Mouse (Mus musculus) heart, embryonic 15.5 days (tissue): Measurements from ENCODE around the gene Ezr. TPM values are rescaled to one million over a fixed set of nuclear protein-coding genes. Genes with fewer than 3 reads are reported as not detected.

Experiments
- ATAC-seq: fragments of 200-750 bp; cut with Nextera tagmentation; replicated peaks from 2 replicates; pipeline ENCODE4 v1.8.0; 2017; ENCODE audit warnings: low read depth, moderate TSS enrichment; ENCODE audit not compliant: insufficient number of reproducible peaks, insufficient read depth, low FRiP score
- H3K27ac ChIP-seq: fragments of 300-500 bp; sonication (generic); 2 replicates; pipeline ENCODE4 v1.5.1; 2015; ENCODE audit warnings: mild to moderate bottlenecking, inconsistent platforms
- H3K27me3 ChIP-seq: fragments of 300-500 bp; sonication (generic); 2 replicates; pipeline ENCODE4 v1.6.1; 2015; ENCODE audit warnings: inconsistent platforms
- H3K36me3 ChIP-seq: fragments of 300-500 bp; sonication (generic); 2 replicates; pipeline ENCODE4 v1.6.1; 2015; ENCODE audit warnings: mild to moderate bottlenecking, inconsistent platforms
- H3K4me1 ChIP-seq: fragments of 300-500 bp; sonication (generic); replicated peaks from 2 replicates; pipeline ENCODE4 v1.6.1; 2015; ENCODE audit warnings: inconsistent platforms
- H3K4me2 ChIP-seq: fragments of 300-500 bp; sonication (generic); 2 replicates; pipeline ENCODE4 v1.6.1; 2015; ENCODE audit warnings: inconsistent platforms, mild to moderate bottlenecking, moderate library complexity
- H3K4me3 ChIP-seq: fragments of 300-500 bp; sonication (generic); 2 replicates; pipeline ENCODE4 v1.5.1; 2015; ENCODE audit warnings: mild to moderate bottlenecking, inconsistent platforms
- H3K9ac ChIP-seq: fragments of 300-500 bp; sonication (generic); 2 replicates; pipeline ENCODE4 v1.6.1; 2015; ENCODE audit warnings: mild to moderate bottlenecking, inconsistent platforms
- H3K9me3 ChIP-seq: fragments of 300-500 bp; sonication (generic); replicated peaks from 2 replicates; pipeline ENCODE4 v1.6.1; 2016; ENCODE audit warnings: inconsistent platforms
- WGBS: fragments of 180-500 bp; shearing (Covaris S2); methylation state at CpG from one replicate; pipeline ENCODE4 v1.1.7; 2015; ENCODE audit warnings: mixed read lengths; 5-methylcytosine and 5-hydroxymethylcytosine counted together
- polyA plus RNA-seq: library from polyadenylated mRNA; unstranded; fragments of >200 nt; fragmentation: Nextera tagmentation; extraction: Ambion mirVana; gene quantifications from 2 replicates; pipeline ENCODE4 v1.2.1, GENCODE M21; 2015

The Ezr gene
- polyA plus RNA-seq, 1 experiment from 2014 or later: 109 TPM

DNA sequence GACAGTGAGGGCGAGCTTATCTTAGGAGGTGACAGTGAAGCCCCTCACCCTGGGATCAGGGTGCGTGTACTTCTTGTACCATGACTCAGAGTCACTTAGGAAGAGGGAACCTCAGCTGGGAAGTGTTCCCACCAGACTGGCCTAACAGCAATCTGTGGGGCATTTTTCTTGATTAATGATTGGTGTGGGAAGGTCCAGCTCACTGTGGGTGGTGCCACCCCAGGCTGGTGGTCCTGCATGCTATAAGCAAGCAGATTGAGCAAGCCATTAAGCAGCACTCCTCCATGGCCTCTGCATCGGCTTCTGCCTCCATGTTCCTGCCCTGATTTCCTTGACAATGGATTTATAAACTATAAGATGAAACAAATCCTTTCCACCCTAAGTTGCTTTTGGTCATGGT is 26.7 kb upstream of the Ezr start:
- Histone ChIP-seq H3K4me3 (no peak overlapping the region), H3K36me3 (no peaks in the 10 kb centered on the region), H3K27ac (no peak overlapping the region), H3K4me1 (peaks cover 11% of the 10 kb centered on the region), H3K27me3 (no peaks in the 10 kb centered on the region), H3K9ac (no peak overlapping the region), H3K9me3 (no peaks in the 10 kb centered on the region), H3K4me2 (no peak overlapping the region)
- no peak for ATAC-seq
- 69% methylated on average over 3 of the region's 3 CpGs for WGBS

DNA sequence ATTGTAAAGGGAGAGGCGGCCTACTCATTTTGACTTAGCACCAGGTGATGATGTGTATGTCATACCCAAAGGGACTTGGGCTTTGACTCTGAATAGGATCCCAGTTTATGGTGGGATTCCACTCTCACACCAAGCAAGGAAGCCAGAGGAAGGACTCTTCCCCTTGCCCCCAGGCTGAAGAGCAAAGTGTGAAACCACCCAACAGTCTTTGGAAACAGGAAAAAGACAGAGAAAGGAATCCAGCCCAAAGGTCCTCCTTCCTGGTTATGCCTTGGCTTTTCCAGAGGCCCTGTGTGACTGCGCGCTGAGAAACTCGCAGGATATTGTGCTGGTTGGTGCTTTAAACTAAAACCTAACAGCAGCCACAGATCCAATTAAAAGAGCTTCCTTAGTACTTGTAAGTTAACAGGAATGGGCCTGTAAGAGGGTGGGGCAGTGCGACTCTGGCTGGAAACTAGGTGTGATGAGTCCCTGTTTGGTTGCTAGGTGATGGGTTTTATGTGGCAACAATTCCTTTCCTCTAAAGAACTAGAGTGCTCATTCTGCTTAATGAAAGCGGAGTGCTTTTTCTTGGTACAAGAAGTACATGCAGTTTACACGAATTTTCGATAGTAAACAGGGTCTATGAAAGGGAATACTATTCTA is 26.1 kb upstream of the Ezr start:
- Histone ChIP-seq H3K36me3 (no peaks in the 10 kb centered on the region), H3K9ac (no peak overlapping the region), H3K27ac (no peak overlapping the region), H3K9me3 (no peaks in the 10 kb centered on the region), H3K4me2 (no peak overlapping the region), H3K4me1 (peaks cover 11% of the 10 kb centered on the region), H3K4me3 (no peak overlapping the region), H3K27me3 (no peaks in the 10 kb centered on the region)
- no peak for ATAC-seq
- WGBS: 77% methylated on average over 8 of the region's 8 CpGs

DNA sequence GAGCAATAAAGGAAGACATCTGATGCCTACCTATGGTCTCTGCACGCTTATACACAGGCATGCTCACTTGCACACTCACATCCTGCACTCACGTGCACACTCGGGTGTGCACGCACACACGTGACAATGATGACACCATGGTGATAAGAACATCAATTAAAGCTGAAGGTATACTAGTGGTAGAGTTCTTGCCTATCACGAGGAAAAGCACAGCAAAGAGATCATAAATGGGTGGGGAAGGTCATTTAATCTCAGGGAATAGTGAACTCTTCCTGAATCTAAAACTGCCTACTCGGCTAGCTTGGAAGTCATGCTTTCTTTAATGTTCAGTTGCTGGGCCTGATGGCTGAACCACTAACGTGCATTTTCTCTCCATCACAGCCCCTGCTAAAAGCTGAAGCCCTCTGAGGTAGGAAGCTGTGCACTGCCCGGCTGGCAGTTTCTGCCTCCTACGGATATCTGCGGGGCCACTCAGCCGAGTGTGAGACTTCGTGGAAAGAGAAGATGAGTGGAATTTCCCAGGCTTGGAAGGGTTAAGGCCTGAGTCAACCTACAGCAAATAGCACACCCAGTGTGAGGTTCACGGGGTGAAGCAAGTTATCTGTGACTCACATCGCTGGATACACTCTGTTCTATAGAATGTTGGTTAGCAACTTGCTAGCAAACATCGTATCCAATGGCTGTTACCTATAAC is 25.4 kb upstream of the Ezr start:
- H3K4me3 ChIP-seq: no peak overlapping the region
- peaks cover 11% of the 10 kb centered on the region for H3K4me1 ChIP-seq
- no peak overlapping the region for H3K27ac ChIP-seq
- H3K4me2 ChIP-seq: no peak overlapping the region
- WGBS: 75% methylated on average over 16 of the region's 16 CpGs
- no peak for ATAC-seq
- H3K27me3 ChIP-seq: no peaks in the 10 kb centered on the region
- no peaks in the 10 kb centered on the region for H3K36me3 ChIP-seq
- no peaks in the 10 kb centered on the region for H3K9me3 ChIP-seq
- no peak overlapping the region for H3K9ac ChIP-seq

DNA sequence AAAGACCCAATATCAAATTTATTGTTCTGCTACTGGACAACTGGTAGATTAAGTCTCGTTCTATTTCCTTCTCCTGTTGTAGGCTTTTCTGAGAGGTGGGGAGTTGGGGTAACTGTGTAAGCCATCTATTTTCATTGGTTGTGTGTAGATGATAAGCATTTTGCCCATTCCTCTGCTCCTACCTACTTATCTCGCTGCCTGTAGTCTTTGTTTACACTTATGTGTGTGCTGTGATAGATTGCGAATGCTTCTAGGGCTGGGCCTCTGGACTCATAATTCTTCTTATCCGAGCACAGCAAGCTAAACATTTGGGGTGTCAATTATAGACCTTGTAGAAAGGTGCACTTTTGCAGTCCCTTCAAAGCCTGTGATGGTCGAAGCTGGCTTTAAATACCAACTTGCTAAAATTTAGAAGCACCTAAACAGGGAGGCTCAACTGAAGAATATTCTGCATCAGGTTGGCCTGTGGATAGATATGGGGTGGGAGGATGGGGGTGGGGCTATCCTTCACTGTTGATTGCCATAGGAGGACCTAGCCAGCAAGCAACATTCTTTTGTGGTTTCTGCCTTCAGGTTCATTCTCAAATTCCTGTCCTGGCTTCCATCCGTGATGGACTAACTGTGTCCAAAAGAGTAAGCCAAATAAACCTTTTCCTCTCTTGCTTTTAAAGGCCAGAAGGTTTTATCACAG is 22.4 kb upstream of the Ezr start:
- Histone ChIP-seq H3K27ac (no peak overlapping the region), H3K9ac (no peak overlapping the region), H3K4me1 (no peaks in the 10 kb centered on the region), H3K4me2 (no peak overlapping the region), H3K4me3 (no peak overlapping the region), H3K9me3 (no peaks in the 10 kb centered on the region; the same call in 1 of the 2 replicates), H3K27me3 (no peaks in the 10 kb centered on the region), H3K36me3 (no peaks in the 10 kb centered on the region)
- no peak for ATAC-seq
- WGBS: 42% methylated on average over 6 of the region's 6 CpGs

DNA sequence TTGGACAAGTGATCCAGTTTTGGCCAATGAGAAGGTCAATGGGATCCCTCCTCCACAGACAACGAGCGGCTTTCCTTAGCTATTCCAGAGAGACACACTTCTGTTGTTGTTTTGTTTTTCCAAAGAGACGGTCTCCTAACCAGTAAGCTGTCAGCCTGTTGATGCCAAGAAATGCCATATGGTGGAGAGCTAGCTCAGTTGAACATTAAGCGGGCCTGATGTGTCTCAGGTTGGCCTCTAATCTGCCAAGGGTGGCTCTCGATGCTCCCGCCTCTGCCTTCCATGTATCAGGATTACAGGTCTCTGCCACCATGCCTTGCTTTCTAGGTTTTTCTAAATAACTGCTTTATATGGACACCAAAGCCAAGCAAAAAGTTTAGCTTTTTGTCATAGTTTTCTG is 21.5 kb upstream of the Ezr start:
- whole genome bisulfite sequencing: 85% methylated on average over 6 of the region's 6 CpGs
- H3K27ac ChIP-seq: no peak overlapping the region
- no peak overlapping the region for H3K4me3 ChIP-seq
- H3K9me3 ChIP-seq: no peaks in the 10 kb centered on the region; the same call in 1 of the 2 replicates
- no peak for ATAC-seq
- no peaks in the 10 kb centered on the region for H3K27me3 ChIP-seq
- no peak overlapping the region for H3K4me2 ChIP-seq
- H3K36me3 ChIP-seq: no peaks in the 10 kb centered on the region
- no peak overlapping the region for H3K9ac ChIP-seq
- H3K4me1 ChIP-seq: no peaks in the 10 kb centered on the region

DNA sequence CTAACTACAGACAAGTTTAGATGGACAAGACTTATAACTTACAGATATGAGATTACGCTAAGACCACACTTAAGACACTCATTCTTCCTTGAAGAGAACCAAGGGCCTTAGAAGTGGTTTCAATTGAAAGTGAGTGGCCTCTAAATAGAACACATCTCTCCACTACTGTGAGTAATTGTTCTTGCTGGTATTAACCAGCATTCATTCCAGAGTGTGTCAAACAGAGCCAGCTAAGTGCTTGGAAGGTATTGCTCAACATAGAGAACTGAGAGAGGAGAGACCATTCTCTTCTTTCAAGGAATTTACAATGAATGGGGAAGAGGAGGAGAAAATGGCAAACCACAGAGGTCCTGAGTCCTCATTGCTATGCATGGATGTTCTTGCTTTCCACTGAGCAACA is 21.0 kb upstream of the Ezr start:
- H3K9ac ChIP-seq: no peak overlapping the region
- H3K4me3 ChIP-seq: no peak overlapping the region
- H3K27ac ChIP-seq: no peak overlapping the region
- no peak overlapping the region for H3K4me2 ChIP-seq
- H3K4me1 ChIP-seq: no peaks in the 10 kb centered on the region
- no peaks in the 10 kb centered on the region for H3K36me3 ChIP-seq
- WGBS: 84% methylated on average over 1 of the region's 1 CpGs
- no peak for ATAC-seq
- no peaks in the 10 kb centered on the region for H3K27me3 ChIP-seq
- H3K9me3 ChIP-seq: no peaks in the 10 kb centered on the region; the same call in 1 of the 2 replicates

DNA sequence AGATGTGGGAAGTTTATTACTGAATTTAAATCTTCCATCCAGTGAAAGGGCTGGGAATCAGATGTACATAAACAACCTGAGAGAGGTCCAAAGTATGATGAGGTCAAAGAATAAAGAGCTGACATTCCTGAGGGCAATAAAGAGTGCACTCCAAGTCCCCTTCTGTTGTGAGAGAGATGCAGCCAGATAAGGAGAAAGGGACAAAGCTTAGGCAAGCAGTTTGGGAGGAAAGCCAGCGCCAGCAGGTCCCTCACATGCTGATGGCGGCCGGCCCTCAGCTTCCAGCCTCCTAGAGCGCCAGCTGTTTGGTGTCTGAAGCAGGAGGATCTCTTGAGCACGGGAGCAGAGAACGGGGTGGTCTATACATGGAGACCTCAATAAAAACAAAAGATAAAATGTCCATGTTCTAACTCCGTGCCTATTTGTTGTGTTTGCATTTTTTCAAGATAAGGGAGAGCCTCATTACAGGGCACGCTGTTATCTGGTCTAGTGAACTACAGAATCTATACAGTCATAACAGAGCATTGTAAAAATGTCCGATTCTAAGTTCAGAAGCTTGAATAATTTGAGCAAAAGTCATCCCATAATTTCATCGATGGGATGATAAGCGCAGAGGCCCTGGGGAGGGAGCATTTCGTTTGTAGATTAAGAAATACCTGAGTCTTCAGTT is 15.9 kb upstream of the Ezr start:
- H3K4me1 ChIP-seq: peaks cover 6% of the 10 kb centered on the region; the same call in 1 of the 2 replicates
- ATAC-seq: no peak
- no peaks in the 10 kb centered on the region for H3K36me3 ChIP-seq
- H3K27me3 ChIP-seq: no peaks in the 10 kb centered on the region
- H3K4me2 ChIP-seq: no peak overlapping the region
- WGBS: 69% methylated on average over 12 of the region's 12 CpGs
- no peak overlapping the region for H3K9ac ChIP-seq
- H3K27ac ChIP-seq: no peak overlapping the region
- no peak overlapping the region for H3K4me3 ChIP-seq
- H3K9me3 ChIP-seq: no peaks in the 10 kb centered on the region; the same call in 1 of the 2 replicates

DNA sequence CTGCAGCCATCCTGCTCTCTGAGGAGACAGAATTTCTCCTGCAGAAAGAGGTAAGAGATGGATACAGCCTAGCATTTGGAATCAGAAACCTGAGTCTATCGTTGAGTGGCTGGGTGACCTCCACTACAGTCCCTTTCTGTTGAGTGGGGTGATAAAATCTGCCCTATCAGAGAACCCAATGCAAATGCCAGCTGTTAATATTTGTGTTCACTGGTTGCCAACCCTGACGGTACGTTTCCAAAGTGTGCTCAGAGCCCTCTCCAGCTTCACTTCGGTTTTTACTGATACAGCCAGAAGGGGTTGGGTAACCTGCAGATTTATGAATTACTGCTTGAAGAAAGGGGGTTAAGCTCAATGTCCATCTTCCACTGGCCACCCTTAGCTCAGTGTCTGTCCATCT is 14.9 kb upstream of the Ezr start:
- 49% methylated on average over 4 of the region's 4 CpGs for WGBS
- no peaks in the 10 kb centered on the region for H3K27me3 ChIP-seq
- peaks cover 6% of the 10 kb centered on the region; the same call in 1 of the 2 replicates for H3K4me1 ChIP-seq
- ATAC-seq: no peak
- no peaks in the 10 kb centered on the region for H3K36me3 ChIP-seq
- no peak overlapping the region for H3K9ac ChIP-seq
- no peak overlapping the region for H3K4me3 ChIP-seq
- no peak overlapping the region for H3K27ac ChIP-seq
- no peaks in the 10 kb centered on the region; the same call in 1 of the 2 replicates for H3K9me3 ChIP-seq
- H3K4me2 ChIP-seq: no peak overlapping the region

DNA sequence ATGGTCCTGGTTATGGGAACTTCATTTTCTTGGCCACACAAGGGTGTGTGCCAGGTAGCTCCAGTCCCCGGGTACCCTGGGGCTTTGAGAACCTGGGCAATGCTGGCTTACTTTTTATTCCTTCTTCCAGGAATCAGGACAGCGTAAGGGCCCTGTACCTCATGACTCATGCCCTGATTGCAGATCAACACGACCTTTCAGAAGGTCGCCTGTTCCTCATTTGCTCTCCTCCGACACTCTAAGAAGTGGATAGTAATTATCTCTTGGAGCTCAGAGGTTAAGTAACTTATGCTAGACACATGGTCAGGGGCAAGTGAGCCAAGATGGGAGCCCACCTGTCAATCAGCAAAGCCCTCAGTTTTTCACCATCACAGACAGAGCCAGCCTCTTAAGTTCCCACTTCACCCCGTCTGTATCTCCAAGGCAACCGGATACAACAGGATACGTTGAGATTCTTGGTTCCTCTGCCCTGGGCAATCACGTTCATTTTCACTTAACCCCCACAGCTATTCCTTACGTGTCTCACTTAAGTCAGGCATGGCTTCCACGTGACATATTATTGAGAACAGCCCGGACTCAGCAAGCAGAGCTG is 11.7 kb upstream of the Ezr start:
- ATAC-seq: no peak
- no peak overlapping the region for H3K4me3 ChIP-seq
- 44% methylated on average over 12 of the region's 12 CpGs for WGBS

DNA sequence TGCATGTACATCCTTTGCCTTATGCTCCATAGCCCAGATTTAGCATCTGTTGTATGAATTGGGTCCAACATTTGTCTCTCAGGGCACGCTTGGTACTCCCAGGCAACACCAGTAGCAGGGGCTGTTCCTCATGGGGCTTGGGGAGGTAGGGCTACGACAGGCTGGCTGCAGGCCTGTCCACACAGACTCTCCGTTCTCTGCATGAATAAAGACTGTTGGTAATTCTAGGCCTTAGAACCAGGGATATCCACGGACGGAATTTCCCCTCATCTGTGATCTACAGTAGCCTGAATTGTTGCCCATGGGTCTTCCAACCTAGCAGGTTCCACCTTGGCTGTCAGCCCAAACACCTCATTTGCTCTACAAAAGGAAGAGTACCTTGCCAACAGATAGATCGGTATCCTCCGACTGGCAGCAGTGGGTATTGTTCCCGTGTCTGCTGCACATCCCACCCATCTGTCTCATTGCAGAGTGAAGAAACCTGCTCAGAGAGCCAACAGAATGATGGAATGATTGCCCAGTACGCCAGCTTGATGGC is 7.1 kb upstream of the Ezr start:
- no peaks in the 10 kb centered on the region for H3K36me3 ChIP-seq
- no peaks in the 10 kb centered on the region for H3K9me3 ChIP-seq
- no peak overlapping the region for H3K4me3 ChIP-seq
- H3K4me2 ChIP-seq: no peak overlapping the region
- no peak for ATAC-seq
- H3K9ac ChIP-seq: no peak overlapping the region
- WGBS: 84% methylated on average over 9 of the region's 9 CpGs
- no peaks in the 10 kb centered on the region for H3K27me3 ChIP-seq
- no peak overlapping the region for H3K27ac ChIP-seq
- H3K4me1 ChIP-seq: peaks cover 5% of the 10 kb centered on the region; the same call in 1 of the 2 replicates

More for the DNA sequence above, 11.7 kb upstream of the Ezr start:
- no peak overlapping the region for H3K9ac ChIP-seq
- H3K4me1 ChIP-seq: peaks cover 6% of the 10 kb centered on the region; the same call in 1 of the 2 replicates
- H3K27me3 ChIP-seq: no peaks in the 10 kb centered on the region
- H3K9me3 ChIP-seq: no peaks in the 10 kb centered on the region
- no peak overlapping the region for H3K27ac ChIP-seq
- H3K36me3 ChIP-seq: no peaks in the 10 kb centered on the region
- H3K4me2 ChIP-seq: no peak overlapping the region

DNA sequence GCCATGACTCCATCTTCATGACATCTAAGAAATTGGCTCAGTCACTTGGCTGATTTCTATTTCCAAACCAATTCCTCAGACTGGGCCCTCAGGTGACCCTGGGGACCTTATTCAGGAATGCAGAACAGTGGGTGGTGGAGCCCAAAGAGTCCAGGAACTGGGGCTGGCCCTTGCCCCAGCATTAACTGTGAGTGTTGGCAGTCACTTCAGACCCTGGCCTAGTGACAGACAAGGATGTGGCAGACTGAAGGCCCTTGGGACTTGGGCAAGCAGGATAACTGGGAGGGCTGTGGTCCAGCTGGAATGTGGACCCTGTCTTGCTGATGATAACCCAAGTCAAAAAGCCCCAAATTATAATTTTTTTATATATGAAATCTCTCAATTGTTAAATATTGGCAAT is 6.5 kb upstream of the Ezr start:
- no peak for ATAC-seq
- Histone ChIP-seq H3K36me3 (no peaks in the 10 kb centered on the region), H3K27me3 (no peaks in the 10 kb centered on the region), H3K27ac (no peak overlapping the region), H3K4me2 (no peak overlapping the region), H3K4me3 (no peak overlapping the region), H3K9ac (no peak overlapping the region), H3K4me1 (0 out of 2 replicates have a peak, but pooled peaks cover 4% of the 10 kb centered on the region), H3K9me3 (no peaks in the 10 kb centered on the region)
